Mouse (Mus musculus): ENCODE data around the gene Glb1l. TPM values are rescaled to one million over a fixed set of nuclear protein-coding genes. Genes with fewer than 3 reads are reported as not detected.

Gene Glb1l
- polyA plus RNA-seq, 1 experiment from 2014 or later, result 15.1 TPM

DNA sequence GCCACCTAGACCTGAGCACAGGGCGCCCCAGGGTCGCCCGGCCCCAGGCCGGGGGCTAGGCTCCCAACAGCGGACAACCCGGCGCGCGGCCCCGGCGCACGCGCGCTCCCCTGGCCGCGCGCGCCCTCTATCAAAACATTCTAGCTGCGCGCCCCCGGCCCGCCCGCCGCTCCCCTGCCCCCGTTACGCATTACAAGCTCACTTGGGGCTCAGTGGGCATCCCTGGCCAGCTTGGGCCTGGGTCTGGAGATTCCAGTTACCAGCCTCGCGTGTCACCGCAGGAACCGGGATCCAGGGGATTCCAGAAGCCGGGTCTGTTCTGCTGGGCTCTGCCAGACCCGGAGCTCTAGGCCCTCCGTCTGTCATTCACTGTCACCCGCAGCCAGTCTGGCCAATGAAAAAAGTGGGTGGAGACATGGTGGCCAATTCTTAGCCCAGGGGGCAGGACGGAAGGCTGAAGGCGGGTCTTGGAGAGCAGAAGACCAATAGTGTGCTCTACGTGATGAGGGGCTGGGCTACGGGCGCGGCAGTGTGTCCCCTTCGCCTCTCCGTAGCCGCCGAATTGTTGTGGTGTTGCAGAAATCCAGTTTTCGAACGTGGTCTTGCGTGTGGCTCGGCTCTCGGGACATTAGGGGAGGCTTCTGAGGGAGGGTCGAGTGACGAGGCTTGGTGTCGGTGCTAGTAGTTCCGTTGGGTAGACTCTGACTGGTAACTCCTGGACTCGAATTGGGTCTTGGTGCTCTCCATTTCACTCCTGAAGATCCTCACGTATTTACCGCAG is 18.8 kb downstream of the Glb1l start, which contains the start of the genes Ankzf1 and Atg9a:
Gene Ankzf1 (plus strand): TSS at position 530 of the 781 bp plus-strand sequence.
Gene Atg9a (minus strand): TSS at position 575 of the 781 bp plus-strand sequence.
- peak; percentile 98 for ATAC-seq (replicated peaks; ENCODE audit: low FRiP score, low TSS enrichment, low read depth)
- Histone ChIP-seq H3K4me2 (ENCODE audit: low read length) (peak within 1 kb of the TSS; percentile 89), H3K9ac (ENCODE audit: low read length) (peak within 1 kb of the TSS; percentile 81), H3K27me3 (replicated peaks; ENCODE audit: control insufficient read depth, insufficient read depth, low read length) (no peaks in the 10 kb centered on the region), H3K4me3 (ENCODE audit: low read depth, low read length) (peak within 1 kb of the TSS; percentile 90), H3K36me3 (ENCODE audit: control insufficient read depth, insufficient read depth, low read length) (peaks cover 35% of the 10 kb centered on the region), H3K27ac (ENCODE audit: low read depth) (peak within 1 kb of the TSS; percentile 90), H3K9me3 (ENCODE audit: control insufficient read depth, low read length) (no peaks in the 10 kb centered on the region), H3K4me1 (replicated peaks; ENCODE audit: control insufficient read depth, insufficient read depth, low read length) (peaks cover 16% of the 10 kb centered on the region)
- under 1% methylated on average over 56 of the region's 56 CpGs for WGBS
- peak; percentile 95 for DNase-seq (ENCODE audit: low spot score)

- DNase-seq (ENCODE audit: low spot score) (no peak), ATAC-seq (replicated peaks; ENCODE audit: low FRiP score, low TSS enrichment, low read depth) (no peak)
- WGBS, result 44% methylated on average over 5 of the region's 5 CpGs
- H3K27ac ChIP-seq (ENCODE audit: low read depth), result peak overlapping the region; percentile 24; the same call in 1 of the 2 replicates
- peak overlapping the region; percentile 76 for H3K9ac ChIP-seq (ENCODE audit: low read length)
- no peaks in the 10 kb centered on the region for H3K27me3 ChIP-seq (replicated peaks; ENCODE audit: control insufficient read depth, insufficient read depth, low read length)
- peaks cover 35% of the 10 kb centered on the region for H3K36me3 ChIP-seq (ENCODE audit: control insufficient read depth, insufficient read depth, low read length)
- peaks cover 16% of the 10 kb centered on the region for H3K4me1 ChIP-seq (replicated peaks; ENCODE audit: control insufficient read depth, insufficient read depth, low read length)
- no peaks in the 10 kb centered on the region for H3K9me3 ChIP-seq (ENCODE audit: control insufficient read depth, low read length)
- H3K4me3 ChIP-seq (ENCODE audit: low read depth, low read length), result peak overlapping the region; percentile 90
- H3K4me2 ChIP-seq (ENCODE audit: low read length), result peak overlapping the region; percentile 89
Observed at GRCm38 (mm10) chr1:75191258-75191621, 19.4 kb downstream of the Glb1l start.

GRCm38 (mm10) chr1:75190577-75190976 is 20.0 kb downstream of the Glb1l start:
- Histone ChIP-seq H3K36me3 (ENCODE audit: control insufficient read depth, insufficient read depth, low read length) (peaks cover 35% of the 10 kb centered on the region), H3K4me3 (ENCODE audit: low read depth, low read length) (no peak overlapping the region), H3K4me1 (replicated peaks; ENCODE audit: control insufficient read depth, insufficient read depth, low read length) (peaks cover 16% of the 10 kb centered on the region), H3K4me2 (ENCODE audit: low read length) (no peak overlapping the region), H3K27ac (ENCODE audit: low read depth) (no peak overlapping the region), H3K9ac (ENCODE audit: low read length) (no peak overlapping the region), H3K27me3 (replicated peaks; ENCODE audit: control insufficient read depth, insufficient read depth, low read length) (no peaks in the 10 kb centered on the region), H3K9me3 (ENCODE audit: control insufficient read depth, low read length) (no peaks in the 10 kb centered on the region)
- DNase-seq (ENCODE audit: low spot score) (no peak), ATAC-seq (replicated peaks; ENCODE audit: low FRiP score, low TSS enrichment, low read depth) (no peak)
- 36% methylated on average over 2 of the region's 2 CpGs for WGBS

DNA sequence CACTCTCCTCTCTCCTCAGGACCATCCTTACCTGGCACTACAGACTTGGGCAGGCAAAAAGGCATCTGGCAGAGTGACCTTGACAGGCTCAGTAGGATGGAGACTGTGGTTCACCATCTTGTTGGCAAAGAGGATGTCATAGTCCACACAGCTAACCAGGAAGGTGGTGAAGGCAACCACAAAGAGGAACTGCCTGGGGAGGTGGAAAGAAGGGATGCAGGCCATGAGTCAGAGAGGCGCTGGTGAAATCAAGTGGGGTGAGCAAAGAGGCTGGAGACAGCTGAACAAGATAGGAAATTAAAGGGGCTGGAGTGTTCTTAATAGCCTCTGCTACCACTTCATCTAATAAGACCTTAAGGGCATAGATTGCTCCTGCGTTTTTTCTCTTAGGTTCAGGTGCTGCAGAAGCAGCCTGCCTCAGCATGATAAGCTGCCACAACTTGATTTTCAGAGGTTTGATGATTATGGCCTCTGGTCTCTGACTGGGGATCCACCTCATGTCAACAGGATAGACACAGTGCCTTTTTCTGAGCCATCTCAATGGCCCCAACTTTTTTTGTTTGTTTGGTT is 22.6 kb downstream of the Glb1l start:
- Histone ChIP-seq H3K36me3 (ENCODE audit: control insufficient read depth, insufficient read depth, low read length) (peaks cover 47% of the 10 kb centered on the region), H3K9ac (ENCODE audit: low read length) (no peak overlapping the region), H3K4me1 (replicated peaks; ENCODE audit: control insufficient read depth, insufficient read depth, low read length) (peaks cover 11% of the 10 kb centered on the region), H3K4me3 (ENCODE audit: low read depth, low read length) (no peak overlapping the region), H3K27me3 (replicated peaks; ENCODE audit: control insufficient read depth, insufficient read depth, low read length) (no peaks in the 10 kb centered on the region), H3K4me2 (ENCODE audit: low read length) (no peak overlapping the region), H3K9me3 (ENCODE audit: control insufficient read depth, low read length) (no peaks in the 10 kb centered on the region), H3K27ac (ENCODE audit: low read depth) (no peak overlapping the region)
- DNase-seq (ENCODE audit: low spot score) (no peak), ATAC-seq (replicated peaks; ENCODE audit: low FRiP score, low TSS enrichment, low read depth) (no peak)
- WGBS, result 91% methylated on average over 2 of the region's 2 CpGs

DNA sequence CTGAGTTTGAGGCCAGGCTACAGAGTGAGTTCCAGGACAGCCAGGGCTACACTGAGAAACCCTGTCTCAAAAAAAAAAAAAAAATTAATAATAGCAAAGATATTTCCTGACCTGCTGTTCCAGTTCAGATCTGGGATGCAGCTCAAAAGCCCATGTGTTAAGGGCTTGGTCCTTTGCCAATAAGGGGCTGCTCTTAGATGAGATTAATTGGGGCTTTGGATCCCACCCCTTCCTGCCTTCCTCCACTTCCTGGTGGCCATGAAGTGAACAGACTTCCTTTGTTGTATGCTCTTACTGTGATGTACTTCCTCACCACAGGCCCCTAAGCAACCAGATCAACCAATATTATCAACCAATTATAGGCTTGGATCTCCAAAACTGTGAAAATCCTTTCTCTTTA is 23.5 kb downstream of the Glb1l start:
- H3K4me1 ChIP-seq (replicated peaks; ENCODE audit: control insufficient read depth, insufficient read depth, low read length), result peaks cover 9% of the 10 kb centered on the region
- no peaks in the 10 kb centered on the region for H3K9me3 ChIP-seq (ENCODE audit: control insufficient read depth, low read length)
- H3K9ac ChIP-seq (ENCODE audit: low read length), result no peak overlapping the region
- ATAC-seq (replicated peaks; ENCODE audit: low FRiP score, low TSS enrichment, low read depth) (no peak), DNase-seq (ENCODE audit: low spot score) (no peak)
- H3K27ac ChIP-seq (ENCODE audit: low read depth), result no peak overlapping the region
- no peaks in the 10 kb centered on the region for H3K27me3 ChIP-seq (replicated peaks; ENCODE audit: control insufficient read depth, insufficient read depth, low read length)
- peaks cover 56% of the 10 kb centered on the region for H3K36me3 ChIP-seq (ENCODE audit: control insufficient read depth, insufficient read depth, low read length)
- no peak overlapping the region for H3K4me3 ChIP-seq (ENCODE audit: low read depth, low read length)
- no peak overlapping the region for H3K4me2 ChIP-seq (ENCODE audit: low read length)

GRCm38 (mm10) chr1:75185495-75185894 is 25.1 kb downstream of the Glb1l start:
- ATAC-seq (replicated peaks; ENCODE audit: low FRiP score, low TSS enrichment, low read depth) (no peak), DNase-seq (ENCODE audit: low spot score) (no peak)
- 90% methylated on average over 11 of the region's 11 CpGs for WGBS
- peaks cover 56% of the 10 kb centered on the region for H3K36me3 ChIP-seq (ENCODE audit: control insufficient read depth, insufficient read depth, low read length)
- no peak overlapping the region for H3K9ac ChIP-seq (ENCODE audit: low read length)
- H3K27me3 ChIP-seq (replicated peaks; ENCODE audit: control insufficient read depth, insufficient read depth, low read length), result no peaks in the 10 kb centered on the region
- H3K9me3 ChIP-seq (ENCODE audit: control insufficient read depth, low read length), result no peaks in the 10 kb centered on the region
- H3K4me3 ChIP-seq (ENCODE audit: low read depth, low read length), result no peak overlapping the region
- peaks cover 4% of the 10 kb centered on the region for H3K4me1 ChIP-seq (replicated peaks; ENCODE audit: control insufficient read depth, insufficient read depth, low read length)
- H3K27ac ChIP-seq (ENCODE audit: low read depth), result no peak overlapping the region
- no peak overlapping the region for H3K4me2 ChIP-seq (ENCODE audit: low read length)

DNA sequence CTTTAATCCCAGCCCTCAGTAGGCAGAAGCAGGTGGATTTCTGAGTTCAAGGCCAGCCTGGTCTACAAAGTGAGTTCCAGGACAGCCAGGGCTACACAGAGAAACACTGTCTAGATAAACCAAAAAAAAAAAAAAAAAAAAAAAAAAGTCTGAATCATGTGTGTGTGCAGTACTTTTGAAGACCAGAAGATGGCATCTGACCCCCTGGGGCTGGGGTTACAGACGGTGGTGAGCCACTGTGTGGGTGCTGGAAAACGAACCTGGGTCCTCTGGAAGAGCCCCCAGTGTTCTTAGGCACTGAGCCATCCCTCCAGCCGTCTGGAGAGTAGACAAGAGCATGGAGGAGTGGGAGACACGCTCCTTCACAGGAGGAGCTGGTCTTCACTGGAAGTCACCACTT is 28.5 kb downstream of the Glb1l start:
- peaks cover 51% of the 10 kb centered on the region for H3K36me3 ChIP-seq (ENCODE audit: control insufficient read depth, insufficient read depth, low read length)
- no peak overlapping the region for H3K27ac ChIP-seq (ENCODE audit: low read depth)
- 81% methylated on average over 4 of the region's 4 CpGs for WGBS
- H3K4me1 ChIP-seq (replicated peaks; ENCODE audit: control insufficient read depth, insufficient read depth, low read length), result peaks cover 5% of the 10 kb centered on the region; the same call in 1 of the 2 replicates
- H3K9ac ChIP-seq (ENCODE audit: low read length), result no peak overlapping the region
- no peak for ATAC-seq (replicated peaks; ENCODE audit: low FRiP score, low TSS enrichment, low read depth)
- H3K4me2 ChIP-seq (ENCODE audit: low read length), result no peak overlapping the region
- H3K9me3 ChIP-seq (ENCODE audit: control insufficient read depth, low read length), result no peaks in the 10 kb centered on the region
- no peak for DNase-seq (ENCODE audit: low spot score)
- no peak overlapping the region for H3K4me3 ChIP-seq (ENCODE audit: low read depth, low read length)
- no peaks in the 10 kb centered on the region for H3K27me3 ChIP-seq (replicated peaks; ENCODE audit: control insufficient read depth, insufficient read depth, low read length)

DNA sequence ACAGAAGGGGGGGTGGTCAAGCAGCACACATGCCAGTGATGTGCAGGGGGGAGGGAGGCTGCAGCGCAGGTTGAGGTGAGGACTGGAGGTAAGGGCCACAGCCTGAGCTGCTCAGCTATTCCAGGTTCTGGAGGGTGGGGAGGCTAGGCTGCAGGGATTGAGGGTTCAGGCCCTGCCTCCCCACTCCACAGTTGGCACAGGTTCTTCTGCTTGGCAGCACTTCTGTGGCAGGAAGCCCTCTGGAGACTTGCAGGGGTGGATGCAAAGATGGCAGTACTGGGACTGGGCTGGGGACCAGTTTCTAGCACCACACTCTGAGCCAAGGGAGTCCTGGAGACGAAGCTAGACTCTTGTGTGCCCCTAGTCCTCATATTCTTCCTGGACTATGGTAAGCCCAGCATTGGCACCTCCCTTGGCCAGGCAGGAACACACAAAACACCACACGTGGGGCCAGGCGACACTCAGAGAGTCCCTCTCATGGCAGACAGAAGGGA is 29.2 kb downstream of the Glb1l start:
- Histone ChIP-seq H3K4me2 (ENCODE audit: low read length) (no peak overlapping the region), H3K4me1 (replicated peaks; ENCODE audit: control insufficient read depth, insufficient read depth, low read length) (peaks cover 5% of the 10 kb centered on the region; the same call in 1 of the 2 replicates), H3K36me3 (ENCODE audit: control insufficient read depth, insufficient read depth, low read length) (peaks cover 47% of the 10 kb centered on the region), H3K4me3 (ENCODE audit: low read depth, low read length) (no peak overlapping the region), H3K9me3 (ENCODE audit: control insufficient read depth, low read length) (no peaks in the 10 kb centered on the region), H3K27ac (ENCODE audit: low read depth) (no peak overlapping the region), H3K27me3 (replicated peaks; ENCODE audit: control insufficient read depth, insufficient read depth, low read length) (no peaks in the 10 kb centered on the region), H3K9ac (ENCODE audit: low read length) (no peak overlapping the region)
- 84% methylated on average over 4 of the region's 4 CpGs for WGBS
- no peak for ATAC-seq (replicated peaks; ENCODE audit: low FRiP score, low TSS enrichment, low read depth)
- DNase-seq (ENCODE audit: low spot score), result no peak
